14 mouse cellular contexts compared by ENCODE assay signal in genomic region chr12:109456531-109457202, GRCm38 (mm10). TPM values are rescaled to one million over a fixed set of nuclear protein-coding genes. Genes with fewer than 3 reads are reported as not detected.
DNase-seq lines count a peak whose midpoint lies in the region; ATAC-seq and TF ChIP-seq lines count a peak whose summit lies in the region.
"Had no signal": no experiment of that assay in that cellular context is flagged by ENCODE, and none has a peak within 500 bp of the region (broad histone marks: within the 10 kb centered on the region; RNA-seq: fewer than 3 reads in every experiment).

No protein-coding gene starts in this region.

- no peak for DNase-seq in intestine, embryonic 14.5 days (ENCODE audit: low spot score)
- DNase-seq in neural tube, embryonic 11.5 days (ENCODE audit: low spot score): peak; percentile 55
- no peak for DNase-seq in thymus, postnatal 0 days (ENCODE audit: low spot score)
- DNase-seq: adrenal gland, postnatal 25 days; cerebellum, adult 18-20 months; embryo, embryonic 11 days; thymus, adult 2 months had no signal

- H3K9me3 ChIP-seq in intestine, embryonic 14.5 days (ENCODE audit: control insufficient read depth, low read length): no peaks in the 10 kb centered on the region
- no peaks in the 10 kb centered on the region for H3K9me3 ChIP-seq in intestine, postnatal 0 days (ENCODE audit: control insufficient read depth)
- no peaks in the 10 kb centered on the region for H3K9me3 ChIP-seq in embryonic facial prominence, embryonic 12.5 days
- no peaks in the 10 kb centered on the region for H3K9me3 ChIP-seq in hindbrain, embryonic 13.5 days
- H3K9me3 ChIP-seq in neural tube, embryonic 11.5 days (ENCODE audit: control insufficient read depth, low read length): no peaks in the 10 kb centered on the region
- H3K9me3 ChIP-seq: megakaryocyte, embryonic 14.5 days had no signal

- H3K27me3 ChIP-seq in intestine, embryonic 14.5 days (replicated peaks; ENCODE audit: control insufficient read depth, insufficient read depth, low read length): peaks cover 25% of the 10 kb centered on the region
- peaks cover 46% of the 10 kb centered on the region for H3K27me3 ChIP-seq in intestine, postnatal 0 days (replicated peaks; ENCODE audit: control insufficient read depth, insufficient read depth, low read length)
- H3K27me3 ChIP-seq in embryonic facial prominence, embryonic 12.5 days: peaks cover 73% of the 10 kb centered on the region
- H3K27me3 ChIP-seq in hindbrain, embryonic 13.5 days: peaks cover 84% of the 10 kb centered on the region
- H3K27me3 ChIP-seq in neural tube, embryonic 11.5 days (ENCODE audit: control insufficient read depth, insufficient read depth, low read length): peaks cover 61% of the 10 kb centered on the region

- no peak for TF ChIP-seq CTCF in intestine, postnatal 0 days (IDR thresholded peaks at IDR 0.05; ENCODE audit: low read depth)

- WGBS in intestine, embryonic 14.5 days: 23% methylated on average over 9 of the region's 9 CpGs
- 33% methylated on average over 9 of the region's 9 CpGs for WGBS in intestine, postnatal 0 days
- WGBS in embryonic facial prominence, embryonic 12.5 days: 17% methylated on average over 9 of the region's 9 CpGs
- 16% methylated on average over 9 of the region's 9 CpGs for WGBS in hindbrain, embryonic 13.5 days
- 16% methylated on average over 9 of the region's 9 CpGs for WGBS in neural tube, embryonic 11.5 days

- ATAC-seq in intestine, embryonic 14.5 days (replicated peaks; ENCODE audit: low FRiP score, low TSS enrichment, low read depth): no peak
- no peak for ATAC-seq in intestine, postnatal 0 days
- no peak for ATAC-seq in embryonic facial prominence, embryonic 12.5 days (ENCODE audit: insufficient number of reproducible peaks, insufficient read depth, low FRiP score, low TSS enrichment)
- no peak for ATAC-seq in hindbrain, embryonic 13.5 days (ENCODE audit: low FRiP score)
- no peak for ATAC-seq in neural tube, embryonic 11.5 days (ENCODE audit: insufficient read depth, low FRiP score, low TSS enrichment)
- ATAC-seq in granulocyte monocyte progenitor cell, adult 5-6 weeks (replicated peaks; ENCODE audit: poor library complexity, severe bottlenecking): no peak
- ATAC-seq: inflammation-experienced regulatory T-cells, adult 6 months had no signal

- H3K4me1 ChIP-seq in intestine, embryonic 14.5 days (replicated peaks; ENCODE audit: control insufficient read depth, insufficient read depth, low read length): peaks cover 40% of the 10 kb centered on the region
- H3K4me1 ChIP-seq in intestine, postnatal 0 days (replicated peaks; ENCODE audit: control insufficient read depth, insufficient read depth, low read length): no peaks in the 10 kb centered on the region
- H3K4me1 ChIP-seq in embryonic facial prominence, embryonic 12.5 days: peaks cover 57% of the 10 kb centered on the region
- H3K4me1 ChIP-seq in hindbrain, embryonic 13.5 days (replicated peaks): peaks cover 70% of the 10 kb centered on the region
- peaks cover 40% of the 10 kb centered on the region for H3K4me1 ChIP-seq in neural tube, embryonic 11.5 days (ENCODE audit: control insufficient read depth, insufficient read depth, low read length)

- peak overlapping the region; percentile 20; the same call in 1 of the 2 replicates for H3K9ac ChIP-seq in intestine, embryonic 14.5 days (ENCODE audit: low read length)
- H3K9ac ChIP-seq in intestine, postnatal 0 days (ENCODE audit: low read depth, low read length): no peak overlapping the region
- H3K9ac ChIP-seq in embryonic facial prominence, embryonic 12.5 days: peak overlapping the region; percentile 44
- H3K9ac ChIP-seq in hindbrain, embryonic 13.5 days: peak overlapping the region; percentile 49; the same call in 1 of the 2 replicates
- no peak overlapping the region for H3K9ac ChIP-seq in neural tube, embryonic 11.5 days (ENCODE audit: low read length)

- H3K4me3 ChIP-seq in intestine, embryonic 14.5 days (ENCODE audit: low read depth, low read length): 0 out of 2 replicates have a peak overlapping the region, but pooled peaks have one; percentile 6
- H3K4me3 ChIP-seq in intestine, postnatal 0 days (ENCODE audit: low read depth, low read length): no peak overlapping the region
- 0 out of 2 replicates have a peak overlapping the region, but pooled peaks have one; percentile 54 for H3K4me3 ChIP-seq in embryonic facial prominence, embryonic 12.5 days
- H3K4me3 ChIP-seq in hindbrain, embryonic 13.5 days: no peak overlapping the region
- no peak overlapping the region for H3K4me3 ChIP-seq in neural tube, embryonic 11.5 days (ENCODE audit: low read depth, low read length)
- H3K4me3 ChIP-seq: layer of hippocampus, adult 2 months; megakaryocyte, embryonic 14.5 days had no signal

- H3K27ac ChIP-seq in intestine, embryonic 14.5 days (ENCODE audit: low read depth): no peak overlapping the region
- H3K27ac ChIP-seq in intestine, postnatal 0 days (ENCODE audit: low read depth, low read length): no peak overlapping the region
- H3K27ac ChIP-seq in embryonic facial prominence, embryonic 12.5 days: peak overlapping the region; percentile 70
- no peak overlapping the region for H3K27ac ChIP-seq in hindbrain, embryonic 13.5 days
- no peak overlapping the region for H3K27ac ChIP-seq in neural tube, embryonic 11.5 days (ENCODE audit: low read depth, low read length)
- H3K27ac ChIP-seq: layer of hippocampus, adult 2 months had no signal

- H3K4me2 ChIP-seq in intestine, embryonic 14.5 days (ENCODE audit: low read length): peak overlapping the region; percentile 75
- no peak overlapping the region for H3K4me2 ChIP-seq in intestine, postnatal 0 days (replicated peaks; ENCODE audit: low read depth)
- peak overlapping the region; percentile 90 for H3K4me2 ChIP-seq in embryonic facial prominence, embryonic 12.5 days (replicated peaks)
- peak overlapping the region; percentile 6; the same call in 1 of the 2 replicates for H3K4me2 ChIP-seq in hindbrain, embryonic 13.5 days
- H3K4me2 ChIP-seq in neural tube, embryonic 11.5 days (ENCODE audit: low read depth): no peak overlapping the region

- H3K36me3 ChIP-seq in intestine, embryonic 14.5 days (ENCODE audit: control insufficient read depth, insufficient read depth, low read length): peaks cover 7% of the 10 kb centered on the region; the same call in 1 of the 2 replicates
- H3K36me3 ChIP-seq in intestine, postnatal 0 days (ENCODE audit: control insufficient read depth, insufficient read depth): no peaks in the 10 kb centered on the region
- 0 out of 2 replicates have a peak, but pooled peaks cover 4% of the 10 kb centered on the region for H3K36me3 ChIP-seq in embryonic facial prominence, embryonic 12.5 days
- no peaks in the 10 kb centered on the region for H3K36me3 ChIP-seq in hindbrain, embryonic 13.5 days
- no peaks in the 10 kb centered on the region for H3K36me3 ChIP-seq in neural tube, embryonic 11.5 days (ENCODE audit: control insufficient read depth, insufficient read depth, low read length)

RNA-seq across cellular contexts. Expression of gene Dlk1, which starts 4.0 kb away (rescaled TPM):
- 398 and 437 TPM in 2 replicates for polyA plus RNA-seq in intestine, embryonic 14.5 days (2014; fragmentation: Nextera tagmentation; extraction: Ambion mirVana)
- polyA plus RNA-seq in intestine, postnatal 0 days (2015; fragmentation: Nextera tagmentation; extraction: Ambion mirVana): 73.6 and 78.6 TPM in 2 replicates
- 316 and 347 TPM in 2 replicates for polyA plus RNA-seq in embryonic facial prominence, embryonic 12.5 days (2016; fragmentation: Nextera tagmentation; extraction: Ambion mirVana)
- polyA plus RNA-seq in hindbrain, embryonic 13.5 days (2015; fragmentation: Nextera tagmentation; extraction: Ambion mirVana): 88.0 and 102 TPM in 2 replicates
- polyA plus RNA-seq in neural tube, embryonic 11.5 days (2014; fragmentation: Nextera tagmentation; extraction: Ambion mirVana): 112 and 120 TPM in 2 replicates
- polyA plus RNA-seq in thymus, postnatal 0 days (2015; fragmentation: Nextera tagmentation; extraction: Ambion mirVana): 32.6 and 43.5 TPM in 2 replicates
- not detected in 2 replicates for total RNA-seq in granulocyte monocyte progenitor cell, adult 5-6 weeks (2014; fragmentation: Nextera tagmentation)
- not detected in 2 replicates for total RNA-seq in granulocyte monocyte progenitor cell, adult 5-6 weeks (2017)
- polyA plus RNA-seq: inflammation-experienced regulatory T-cells, adult 6 months had no signal

Comparison
In these comparisons a context has a peak if more than half of its experiments do, and no peak if none do; other contexts are left out.
1. H3K4me2 ChIP-seq: peak in intestine, embryonic 14.5 days (single experiment), embryonic facial prominence, embryonic 12.5 days (single experiment) and hindbrain, embryonic 13.5 days (single experiment); none in intestine, postnatal 0 days (single experiment) and neural tube, embryonic 11.5 days (single experiment).
2. H3K4me3 ChIP-seq: peak in intestine, embryonic 14.5 days (single experiment) and embryonic facial prominence, embryonic 12.5 days (single experiment); none in intestine, postnatal 0 days (single experiment), hindbrain, embryonic 13.5 days (single experiment) and neural tube, embryonic 11.5 days (single experiment).
3. H3K9ac ChIP-seq: peak in intestine, embryonic 14.5 days (single experiment), embryonic facial prominence, embryonic 12.5 days (single experiment) and hindbrain, embryonic 13.5 days (single experiment); none in intestine, postnatal 0 days (single experiment) and neural tube, embryonic 11.5 days (single experiment).